Mouse (Mus musculus): Measurements from ENCODE around the gene Fbxl17.

Fbxl17 gene

GRCm38 (mm10) chr17:63402741-63403681 is 96.8 kb downstream of the Fbxl17 start:
- DNase-seq (ENCODE audit: low spot score in 2 of 2), result no peak

DNA sequence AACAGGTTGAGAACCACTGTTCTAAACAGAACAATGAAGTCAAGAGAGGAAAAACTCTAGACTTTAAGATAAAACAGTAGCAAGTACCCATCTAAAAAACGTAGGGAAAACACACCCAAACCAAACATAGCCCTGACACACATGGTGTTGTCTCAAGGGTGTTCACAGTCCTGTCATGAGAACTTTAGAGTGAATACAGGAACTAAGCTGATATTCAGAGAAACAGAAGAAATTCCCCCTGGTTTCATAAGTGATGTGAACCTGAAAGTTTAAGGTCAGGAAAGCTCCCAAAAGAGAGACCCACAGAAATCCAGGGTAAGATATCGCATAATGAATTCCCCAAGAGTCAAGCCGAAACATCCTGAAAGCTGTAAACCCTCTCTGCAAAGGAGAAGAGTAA is 97.6 kb downstream of the Fbxl17 start:
- no peak for DNase-seq (ENCODE audit: low spot score in 2 of 2)

DNA sequence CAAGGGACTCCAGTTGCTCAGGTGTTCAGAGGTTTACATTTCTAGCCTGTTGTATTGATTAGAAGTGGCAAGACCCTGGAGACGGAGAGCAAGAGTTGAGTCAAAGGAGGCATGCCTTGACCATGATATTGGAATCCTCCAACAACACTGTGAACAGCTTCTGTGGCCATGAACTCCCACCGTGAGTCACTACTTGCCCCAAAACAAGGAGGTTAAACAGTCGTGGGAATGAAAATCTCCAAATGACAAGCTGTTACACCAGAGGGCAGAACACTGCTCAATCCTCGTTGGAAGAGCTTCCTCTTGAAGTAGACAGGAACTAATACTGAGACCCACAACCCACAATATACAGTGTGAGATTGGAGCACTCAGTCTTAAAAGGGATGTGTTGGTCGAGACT is 99.2 kb downstream of the Fbxl17 start:
- DNase-seq (ENCODE audit: low spot score in 2 of 2), result no peak

DNA sequence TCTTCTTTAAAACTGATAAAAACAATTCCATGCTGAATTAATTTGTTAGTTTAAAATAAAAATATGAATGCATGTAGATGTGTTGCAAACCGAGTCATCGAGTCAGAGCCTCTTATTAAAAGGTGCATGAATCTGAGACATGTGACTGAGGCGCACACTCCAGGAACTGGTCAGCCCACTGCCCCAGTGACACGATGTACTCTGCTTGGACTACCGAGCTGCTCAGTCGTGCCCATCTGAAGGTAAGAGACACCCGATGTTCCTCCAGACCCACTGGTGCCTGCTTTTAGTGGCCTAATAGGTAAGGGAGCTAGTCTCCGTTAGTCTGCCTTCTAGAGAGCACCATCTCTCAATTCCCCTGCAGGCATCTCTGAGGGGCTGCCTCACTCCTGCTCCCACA is 100.0 kb downstream of the Fbxl17 start:
- DNase-seq (ENCODE audit: low spot score in 2 of 2), result no peak

DNA sequence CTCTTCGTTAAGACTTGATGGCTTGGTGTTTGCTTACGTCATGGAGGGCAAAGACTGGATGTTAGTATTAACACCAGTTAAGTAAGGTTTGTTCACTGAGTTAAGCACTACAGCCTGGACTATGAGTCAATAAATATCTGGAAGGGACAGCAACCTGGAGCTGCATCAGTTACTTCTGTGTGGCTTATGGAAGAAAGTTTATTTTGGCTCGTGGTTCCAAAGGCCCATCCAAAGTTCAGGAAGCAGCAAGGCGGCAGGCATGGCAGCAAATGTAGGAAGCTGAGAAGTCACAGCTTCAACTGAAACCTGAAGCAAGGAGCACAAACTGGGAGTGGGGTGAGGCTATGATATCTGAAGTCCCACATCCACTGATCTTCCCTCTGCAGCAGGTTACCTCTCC is 108.3 kb downstream of the Fbxl17 start:
- DNase-seq (ENCODE audit: low spot score in 2 of 2), result no peak

GRCm38 (mm10) chr17:63390951-63391350 is 108.9 kb downstream of the Fbxl17 start:
- DNase-seq (ENCODE audit: low spot score in 2 of 2), result no peak

DNA sequence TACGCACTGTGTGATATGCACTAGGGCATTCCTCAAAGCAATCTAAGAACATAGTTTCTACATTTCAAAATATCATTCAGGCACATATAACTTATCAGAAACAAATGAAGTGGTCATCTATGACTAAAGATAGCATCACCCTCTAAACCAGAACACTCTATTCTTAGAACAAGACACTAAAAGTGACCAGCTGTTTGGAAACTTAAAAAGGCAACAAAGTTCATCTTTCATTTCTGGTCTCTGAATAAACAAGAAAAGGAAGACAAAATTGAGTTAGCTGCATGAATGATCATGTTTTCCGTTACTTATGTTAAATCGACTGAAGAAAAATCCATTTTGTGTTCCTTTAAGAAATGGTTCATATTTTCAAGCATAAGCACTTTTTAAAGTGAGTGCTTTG is 128.8 kb downstream of the Fbxl17 start:
- no peak for DNase-seq (ENCODE audit: low spot score in 2 of 2)

- no peak for DNase-seq (ENCODE audit: low spot score in 2 of 2)
Measured at GRCm38 (mm10) chr17:63369631-63370310, 130.0 kb downstream of the Fbxl17 start.

DNA sequence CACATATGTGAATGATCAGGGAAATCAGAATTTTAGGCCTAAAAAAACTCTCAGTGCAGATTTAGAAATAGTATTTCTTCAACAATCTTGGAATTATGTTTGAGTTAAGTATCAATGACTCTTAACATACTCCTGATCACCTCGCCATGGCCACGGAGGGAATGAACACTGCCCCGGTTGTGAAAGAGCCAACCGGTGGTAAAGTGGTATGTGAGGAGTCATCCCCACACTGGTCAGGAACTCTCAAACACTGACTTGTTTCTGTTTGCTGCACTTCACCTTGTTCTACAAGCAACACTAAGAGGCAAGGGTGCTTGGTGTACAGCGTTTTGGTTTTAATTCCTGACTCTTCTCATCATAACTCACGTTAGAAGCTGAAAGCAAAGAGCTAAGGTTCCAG is 132.3 kb downstream of the Fbxl17 start:
- DNase-seq (ENCODE audit: low spot score in 2 of 2), result no peak

DNA sequence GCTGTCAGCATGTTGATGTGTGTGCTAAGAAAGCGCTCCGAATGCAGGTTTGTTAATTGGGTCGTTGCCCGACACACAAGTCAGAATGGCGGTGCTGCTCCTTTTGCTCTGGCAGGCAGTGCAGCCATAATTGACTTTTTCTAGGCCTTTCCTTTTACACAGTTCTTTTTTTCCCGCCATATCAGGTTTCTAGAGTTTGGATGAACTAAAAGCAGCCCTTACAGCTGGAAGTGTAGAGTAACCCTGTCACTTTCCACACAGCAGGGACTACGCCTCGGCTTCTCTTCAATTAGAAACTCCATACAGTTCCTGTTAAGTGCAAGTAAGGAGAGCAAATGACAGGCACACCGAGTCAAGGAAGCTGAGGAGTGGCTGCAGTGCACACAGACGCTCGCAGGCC is 133.8 kb downstream of the Fbxl17 start:
- DNase-seq (ENCODE audit: low spot score in 2 of 2), result no peak

- DNase-seq (ENCODE audit: low spot score in 2 of 2), result no peak
Measured at GRCm38 (mm10) chr17:63364605-63365004, 135.2 kb downstream of the Fbxl17 start.

GRCm38 (mm10) chr17:63362196-63362595 is 137.6 kb downstream of the Fbxl17 start:
- DNase-seq (ENCODE audit: low spot score in 2 of 2), result peak in 1 of 2 experiments; percentile 52

DNA sequence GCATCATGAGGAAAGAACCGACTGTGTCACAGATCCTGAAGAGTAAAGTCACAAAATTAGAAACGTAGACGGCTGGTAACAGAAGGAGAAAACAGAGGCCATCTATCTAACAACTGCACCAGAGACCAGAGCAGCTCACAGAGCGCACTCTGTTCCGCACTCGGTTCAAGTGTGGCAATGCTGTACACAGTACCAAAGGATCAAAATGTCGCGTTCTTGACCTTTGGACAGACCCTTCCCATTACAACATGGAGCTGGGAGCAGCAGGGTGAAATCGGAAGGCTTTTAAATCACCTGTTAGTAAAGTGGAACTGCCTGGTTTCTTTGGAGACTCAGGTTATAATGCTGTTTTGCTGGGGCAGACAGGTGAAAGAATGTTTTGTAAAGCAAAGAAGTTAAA is 138.1 kb downstream of the Fbxl17 start:
- DNase-seq (ENCODE audit: low spot score in 2 of 2), result no peak

DNA sequence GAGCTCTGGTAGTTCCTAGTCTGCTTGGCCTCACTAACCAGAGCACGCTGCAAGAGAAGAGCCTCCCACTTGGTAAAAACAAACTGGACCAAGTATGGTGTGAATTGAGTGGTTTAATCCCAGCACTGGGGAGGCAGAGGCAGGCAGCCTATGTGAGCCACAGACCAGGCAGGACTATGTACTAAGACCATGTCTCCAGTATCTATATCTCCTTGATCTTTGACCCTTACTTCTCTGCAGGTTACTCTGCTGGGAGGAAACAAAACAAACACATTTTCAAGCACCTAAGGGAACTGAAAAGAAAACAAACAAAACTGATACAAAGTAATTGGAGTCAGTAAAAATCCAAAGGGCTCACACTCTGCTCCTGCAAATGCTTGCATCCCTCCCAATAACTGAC is 141.0 kb downstream of the Fbxl17 start:
- no peak for DNase-seq (ENCODE audit: low spot score in 2 of 2)

GRCm38 (mm10) chr17:63356202-63356601 is 143.6 kb downstream of the Fbxl17 start:
- no peak for DNase-seq (ENCODE audit: low spot score in 2 of 2)

- no peak for DNase-seq (ENCODE audit: low spot score in 2 of 2)
Measured at GRCm38 (mm10) chr17:63352634-63353195, 147.1 kb downstream of the Fbxl17 start.

GRCm38 (mm10) chr17:63351682-63352081 is 148.1 kb downstream of the Fbxl17 start:
- no peak for DNase-seq (ENCODE audit: low spot score in 2 of 2)

DNA sequence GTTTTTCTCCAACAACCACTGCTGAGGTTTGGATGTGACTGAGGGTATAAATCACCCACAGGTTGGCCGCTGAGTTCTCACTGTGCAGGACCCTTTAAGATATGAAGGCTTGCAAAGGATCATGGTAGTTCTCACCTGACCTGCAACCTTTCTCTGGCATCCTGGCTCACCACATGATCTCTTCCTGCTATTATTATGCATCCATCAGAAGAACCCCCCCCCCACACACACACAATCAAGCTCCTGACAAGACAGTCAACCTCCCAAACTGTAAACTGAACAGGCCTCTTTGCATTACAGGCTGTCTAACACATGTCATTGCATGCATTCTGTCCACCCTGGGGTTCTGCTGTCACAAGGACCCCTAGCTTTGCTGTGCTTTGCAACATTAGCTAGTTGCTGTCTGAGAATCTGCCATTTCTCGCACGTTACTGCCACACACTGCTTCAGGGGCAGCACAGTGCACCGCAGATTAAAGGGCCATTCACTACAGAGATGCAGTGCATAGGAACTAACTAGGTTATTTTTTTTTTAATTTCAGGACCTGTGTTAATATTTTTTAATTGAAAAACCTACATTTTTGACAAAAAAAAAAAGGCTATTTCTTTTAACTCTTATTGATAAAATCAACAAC is 148.8 kb downstream of the Fbxl17 start:
- DNase-seq (ENCODE audit: low spot score in 2 of 2), result no peak

DNA sequence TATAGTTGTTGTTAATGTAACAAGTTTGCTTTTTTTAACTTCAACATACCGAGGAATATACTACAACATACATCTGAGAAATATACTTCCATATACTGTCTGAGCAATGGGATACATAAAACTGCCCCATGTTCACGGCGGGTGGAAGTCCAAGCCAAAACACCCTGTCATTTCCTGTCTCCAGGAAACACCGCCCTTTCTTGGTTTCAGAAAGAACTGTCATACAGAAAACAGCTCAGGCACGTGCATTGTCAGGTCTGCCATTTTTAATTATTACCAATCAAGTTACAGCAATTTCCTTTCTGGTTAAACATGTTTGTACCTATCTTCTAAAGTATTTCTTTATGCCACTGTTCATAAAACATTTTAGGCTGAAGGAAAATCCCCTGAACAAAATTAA is 155.7 kb downstream of the Fbxl17 start:
- DNase-seq (ENCODE audit: low spot score in 2 of 2), result no peak

DNA sequence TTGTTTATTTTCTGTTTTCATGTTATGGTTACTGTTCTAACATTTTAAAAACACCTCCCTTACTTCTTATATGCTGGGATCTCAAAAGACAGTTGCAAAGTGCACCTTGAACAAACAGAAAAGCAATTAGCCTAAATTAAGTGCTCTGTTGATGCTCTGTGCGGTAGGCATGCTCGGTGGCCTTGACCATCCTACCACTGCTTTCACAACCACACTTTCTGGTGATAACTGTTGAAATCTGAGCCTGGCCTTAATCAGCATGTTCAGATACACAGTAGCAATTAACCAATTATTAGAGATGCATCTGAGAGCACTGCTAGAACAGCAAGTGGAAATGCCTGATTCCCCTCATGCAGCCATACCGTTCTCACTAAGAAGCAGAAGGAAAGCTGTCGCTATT is 156.7 kb downstream of the Fbxl17 start:
- DNase-seq (ENCODE audit: low spot score in 2 of 2), result no peak

- no peak for DNase-seq (ENCODE audit: low spot score in 2 of 2)
Measured at GRCm38 (mm10) chr17:63342440-63342839, 157.4 kb downstream of the Fbxl17 start.

DNA sequence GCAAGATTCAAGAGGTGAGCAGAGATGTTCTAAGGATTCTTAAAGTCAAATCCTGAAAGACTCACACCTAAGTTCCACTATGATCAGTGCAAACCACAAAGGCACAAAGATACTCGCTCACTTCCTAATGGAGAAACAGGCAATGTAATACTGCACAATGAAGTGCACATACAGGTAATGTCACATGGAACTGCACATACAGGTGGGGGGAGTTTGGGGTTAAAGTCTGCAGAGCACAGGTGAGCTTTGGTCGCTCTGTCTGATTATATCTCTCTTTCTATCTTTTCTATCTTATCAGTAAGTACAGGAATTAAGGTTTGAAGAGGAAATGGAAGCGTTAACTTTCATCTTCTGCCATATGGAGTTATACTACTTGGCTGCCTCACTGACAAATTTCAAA is 158.6 kb downstream of the Fbxl17 start:
- DNase-seq (ENCODE audit: low spot score in 2 of 2), result no peak
